Mouse (Mus musculus): ENCODE data around the gene Arhgap45. TPM values are rescaled to one million over a fixed set of nuclear protein-coding genes. Genes with fewer than 3 reads are reported as not detected.
"Not testable (repeated sequence)": the region's sequence is repeated elsewhere in the genome, so short reads cannot be mapped to it uniquely, and the experiment has no call there.

Gene Arhgap45
- total RNA-seq, 2 experiments from 2014 or later: 1.0 to 2.1 TPM

DNA sequence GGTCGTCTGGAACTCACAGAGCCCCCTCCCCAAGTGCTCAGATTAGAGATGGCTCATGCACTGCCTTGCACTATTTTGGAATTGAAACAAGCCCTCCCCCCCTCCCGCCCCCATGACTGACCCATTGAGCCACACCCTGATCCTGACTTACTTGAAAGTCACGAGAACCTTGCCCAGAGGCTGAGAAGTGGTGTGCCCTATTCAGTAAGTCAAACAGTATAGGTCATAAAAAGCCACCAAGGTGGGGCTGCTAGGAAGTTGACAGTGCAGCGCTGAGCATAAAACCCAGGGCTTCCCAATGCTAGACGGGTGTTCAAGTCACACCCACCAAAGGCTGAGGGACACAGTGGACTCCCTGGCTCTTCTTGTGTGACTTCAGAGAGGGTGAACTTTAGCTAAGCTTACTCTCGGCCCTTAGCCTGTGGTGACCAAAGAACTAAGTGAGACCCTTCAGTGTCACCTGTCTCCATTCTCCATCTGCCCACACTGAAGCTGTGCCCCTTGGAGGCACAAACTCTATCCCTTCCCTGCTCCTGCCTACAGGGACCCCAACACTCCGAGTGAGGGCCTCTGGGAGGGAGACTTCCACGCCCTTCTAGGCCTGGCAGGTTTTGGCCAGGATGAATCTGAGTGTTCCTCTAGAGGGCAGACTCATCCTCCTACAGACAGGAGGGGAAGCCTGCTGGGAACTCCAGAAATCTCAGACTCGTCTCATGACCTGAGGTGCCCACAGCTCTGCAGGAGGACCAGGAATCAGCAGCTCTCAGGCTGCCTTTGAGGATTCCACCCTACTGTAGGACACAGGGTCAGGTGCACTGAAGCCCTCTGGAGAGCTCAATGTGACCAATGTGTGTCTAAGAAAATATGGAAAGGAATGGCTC, 17.3 kb downstream of the Arhgap45 start:
- DNase-seq: peak; percentile 47

DNA sequence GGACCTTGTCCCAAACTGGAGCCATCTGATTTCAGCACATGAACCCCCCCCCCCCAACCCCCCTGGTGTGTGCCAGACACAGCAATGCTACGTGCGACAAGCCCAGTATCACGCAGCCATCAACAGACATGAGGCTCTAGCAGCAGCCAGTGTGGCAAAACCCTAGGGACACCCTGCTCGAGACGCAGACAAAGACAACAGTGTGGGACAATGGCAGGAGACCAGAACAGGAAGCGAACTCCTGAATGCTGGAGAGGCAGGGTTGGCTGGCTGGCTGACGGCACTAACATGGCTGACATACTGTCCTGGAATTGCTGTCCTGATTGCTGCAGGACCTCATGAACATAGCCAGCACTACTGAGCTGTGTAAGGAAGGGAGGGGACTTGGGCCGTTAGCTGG, 18.7 kb downstream of the Arhgap45 start:
- DNase-seq: peak; percentile 28

DNA sequence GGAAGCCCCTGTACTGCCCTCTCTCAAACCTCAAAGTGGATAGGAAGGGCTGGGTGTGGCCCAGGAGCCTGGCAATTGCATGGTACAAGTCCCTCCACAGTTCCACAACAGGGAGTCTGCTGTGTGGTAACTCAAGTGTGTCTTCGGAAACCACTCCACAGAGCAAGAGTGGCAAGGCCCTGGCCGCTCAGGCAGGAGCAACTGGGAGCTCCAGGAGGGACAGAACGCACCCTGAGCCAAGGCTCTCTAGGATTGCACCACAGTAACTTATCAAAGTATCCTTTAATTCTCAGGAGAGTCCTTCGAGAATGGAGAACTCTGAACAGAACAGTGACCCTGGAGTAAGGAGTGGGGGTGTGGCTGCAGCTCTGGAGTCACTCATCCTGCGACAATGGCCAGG, 19.2 kb downstream of the Arhgap45 start:
- DNase-seq: no peak

- no peak for DNase-seq
These were observed 20.4 kb downstream of the Arhgap45 start for GRCm38 (mm10) chr10:80036832-80037231.

- peak; percentile 97 for DNase-seq
These were observed 23.1 kb downstream of the Arhgap45 start, which contains the start of gene Polr2e for GRCm38 (mm10) chr10:80039559-80039979. Polr2e (minus strand) TSS chr10:80039795.

DNA sequence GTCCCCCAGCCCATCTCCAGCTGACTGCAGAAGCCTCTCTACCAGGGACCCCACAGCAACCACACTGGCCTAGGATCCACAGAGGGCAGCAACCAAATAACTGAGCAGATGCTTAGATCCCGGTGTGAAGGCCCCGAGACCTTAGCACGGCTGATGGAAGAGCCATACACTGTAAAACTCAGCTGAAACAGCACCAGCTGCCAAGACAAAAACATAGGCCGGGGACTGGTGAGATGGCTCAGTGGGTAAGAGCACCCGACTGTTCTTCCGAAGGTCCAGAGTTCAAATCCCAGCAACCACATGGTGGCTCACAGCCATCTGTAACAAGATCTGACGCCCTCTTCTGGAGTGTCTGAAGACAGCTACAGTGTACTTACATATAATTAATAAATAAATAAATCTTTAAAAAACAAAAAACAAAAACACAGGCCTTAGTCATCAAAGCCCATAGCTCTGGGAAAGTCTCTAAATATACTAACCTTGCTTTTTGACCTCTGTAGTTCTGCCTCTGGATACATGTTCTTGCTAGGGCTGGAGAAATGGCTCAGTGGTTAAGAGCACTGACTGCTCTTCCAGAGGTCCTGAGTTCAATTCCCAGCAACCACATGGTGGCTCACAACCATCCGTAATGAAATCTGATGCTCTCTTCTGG, 25.1 kb downstream of the Arhgap45 start:
- DNase-seq: not testable (repeated sequence)

- DNase-seq: no peak
These were observed 27.6 kb downstream of the Arhgap45 start for GRCm38 (mm10) chr10:80044087-80044486.

- DNase-seq: not testable (repeated sequence)
These were observed 28.9 kb downstream of the Arhgap45 start for GRCm38 (mm10) chr10:80045364-80045763.

GRCm38 (mm10) chr10:80045766-80046165, 29.3 kb downstream of the Arhgap45 start:
- DNase-seq: no peak

DNA sequence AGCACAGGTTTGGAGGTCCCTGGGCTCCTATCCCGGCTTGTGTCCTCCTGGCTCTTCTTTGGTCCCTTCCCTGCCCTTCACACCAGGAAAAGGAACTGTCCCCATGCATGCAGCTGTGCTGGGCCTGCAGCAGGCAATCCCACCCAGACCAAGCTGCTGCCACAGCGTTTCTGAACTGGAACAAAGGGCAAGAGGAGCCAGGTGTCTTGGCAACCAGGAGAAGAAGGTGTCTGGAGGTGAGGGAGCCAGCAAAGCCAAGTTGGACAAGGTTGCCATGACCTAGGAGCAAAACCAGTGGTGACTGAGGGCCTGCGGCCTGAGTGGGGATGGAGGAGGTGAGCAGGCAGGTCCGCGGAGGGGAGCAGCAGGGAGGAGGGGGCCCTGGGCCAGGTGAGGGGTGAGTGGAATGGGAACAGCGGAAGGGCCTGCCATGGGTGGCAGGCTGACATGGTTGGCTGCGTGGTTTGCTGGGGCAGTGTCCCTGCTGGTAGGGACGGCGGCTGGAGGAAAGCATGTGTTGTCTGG, 30.6 kb downstream of the Arhgap45 start, which contains the start of gene Gpx4:
Gene Gpx4, plus strand, starts transcription at position 126 of the 525 bp plus-strand sequence.
- no peak for DNase-seq

- DNase-seq: no peak
These were observed 31.9 kb downstream of the Arhgap45 start for GRCm38 (mm10) chr10:80048396-80048795.

DNA sequence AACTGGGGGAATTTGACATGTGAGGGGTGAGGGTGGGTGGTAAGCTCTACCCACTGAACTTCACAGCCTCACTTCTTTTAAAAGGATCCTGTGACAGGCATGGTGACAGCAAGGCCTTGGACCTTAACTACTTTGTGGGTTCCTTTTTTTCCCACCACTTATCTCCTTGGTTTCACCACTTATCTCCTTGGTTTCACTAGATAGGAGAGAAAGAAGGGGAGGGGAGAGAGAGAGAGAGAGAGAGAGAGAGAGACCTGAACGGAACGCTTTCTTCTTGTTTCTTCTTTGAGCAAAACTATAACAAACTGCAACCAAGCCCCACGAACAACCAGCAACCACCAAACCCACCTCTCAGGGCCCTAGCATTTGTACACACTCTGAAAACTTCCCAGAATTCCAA, 32.4 kb downstream of the Arhgap45 start:
- no peak for DNase-seq

GRCm38 (mm10) chr10:80050244-80050643, 33.8 kb downstream of the Arhgap45 start:
- DNase-seq: no peak

GRCm38 (mm10) chr10:80050885-80051617, 34.6 kb downstream of the Arhgap45 start:
- no peak for DNase-seq

DNA sequence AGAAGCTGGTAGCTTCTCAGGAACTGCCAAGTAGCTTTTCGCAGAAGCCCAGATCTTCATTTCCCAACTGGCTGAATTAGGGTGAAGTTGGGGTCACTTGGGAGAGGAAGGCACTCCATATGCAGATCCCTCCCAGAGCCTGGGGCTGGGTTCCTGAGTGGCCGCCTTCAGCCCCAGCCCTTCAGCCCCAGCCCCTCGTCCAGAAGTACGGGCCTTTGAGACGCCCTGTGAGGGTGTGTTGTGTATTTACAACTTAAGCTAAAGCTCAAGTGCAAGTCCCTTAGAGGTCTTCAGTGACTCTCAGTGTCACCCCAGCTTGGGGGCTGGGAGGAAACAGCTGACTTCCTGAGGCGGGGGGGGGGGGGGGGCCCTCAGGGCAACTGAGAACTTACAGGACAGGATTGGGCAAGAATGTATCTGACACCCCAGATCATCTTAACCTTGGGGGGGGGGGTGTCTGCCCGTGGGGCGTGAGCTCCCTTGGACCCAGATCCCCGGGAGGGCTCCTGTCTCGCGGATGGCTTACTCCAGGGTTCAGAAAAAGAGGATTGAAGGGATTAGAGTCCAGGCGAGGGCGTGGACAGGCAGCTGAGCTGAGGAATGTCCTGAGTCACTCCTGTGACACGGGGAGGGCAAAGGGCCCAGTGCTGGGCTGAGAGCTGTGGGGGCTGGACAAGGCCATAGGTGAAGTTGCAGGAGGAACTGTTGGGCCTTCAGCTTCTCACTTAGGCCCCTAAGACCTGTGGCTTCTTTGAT, 35.3 kb downstream of the Arhgap45 start:
- DNase-seq: peak; percentile 70

DNA sequence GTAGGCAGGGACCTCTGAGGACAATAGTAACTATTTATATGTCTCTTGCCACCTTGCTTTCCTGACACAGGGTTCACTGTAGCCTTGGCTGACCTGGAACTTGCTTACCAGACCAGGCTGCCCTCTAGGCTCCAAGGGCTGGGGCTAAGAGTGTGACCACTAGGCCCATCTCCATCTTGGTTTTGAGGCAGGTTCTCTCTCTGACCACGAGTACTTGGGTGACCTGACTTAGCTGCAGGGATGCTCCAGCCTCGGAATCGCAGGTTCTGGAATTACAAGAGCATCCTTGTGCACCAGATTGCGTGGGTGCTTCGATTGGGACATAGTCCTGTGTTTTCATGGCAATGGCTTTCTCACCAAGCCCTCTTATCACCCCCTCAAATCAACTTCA, 35.9 kb downstream of the Arhgap45 start:
- no peak for DNase-seq

DNA sequence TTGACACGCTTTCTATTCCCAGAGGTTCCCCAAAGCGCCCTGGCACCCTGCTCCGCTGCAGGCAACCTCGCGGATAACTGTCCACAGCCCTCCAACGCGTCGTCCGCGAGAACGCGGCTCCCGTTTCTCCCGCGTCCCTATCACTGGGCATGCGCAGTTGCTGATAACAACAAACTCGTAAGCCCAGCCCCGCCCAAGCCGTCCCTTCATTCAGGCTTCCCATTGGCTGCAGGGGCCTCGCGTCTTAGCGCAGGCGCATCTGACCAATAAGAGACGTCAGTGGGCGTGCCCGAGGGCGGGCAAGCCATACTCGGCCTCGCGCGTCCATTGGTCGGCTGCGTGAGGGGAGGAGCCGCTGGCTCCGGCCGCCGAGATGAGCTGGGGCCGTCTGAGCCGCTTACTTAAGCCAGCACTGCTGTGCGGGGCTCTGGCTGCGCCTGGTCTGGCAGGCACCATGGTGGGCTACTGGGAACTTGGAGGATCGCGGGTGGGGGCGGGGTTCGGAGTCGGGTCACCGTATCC, 36.9 kb downstream of the Arhgap45 start:
- peak; percentile 99 for DNase-seq

- peak; percentile 80 for DNase-seq
These were observed 37.7 kb downstream of the Arhgap45 start for GRCm38 (mm10) chr10:80053831-80054815.

GRCm38 (mm10) chr10:80054911-80055310, 38.5 kb downstream of the Arhgap45 start:
- DNase-seq: not testable (repeated sequence)

- no peak for DNase-seq
These were observed 38.9 kb downstream of the Arhgap45 start for GRCm38 (mm10) chr10:80055364-80055763.

Measured in gastrocnemius, postnatal 25 days (tissue).